ENCODE assay signal across 8 mouse cellular contexts in the genomic region with DNA sequence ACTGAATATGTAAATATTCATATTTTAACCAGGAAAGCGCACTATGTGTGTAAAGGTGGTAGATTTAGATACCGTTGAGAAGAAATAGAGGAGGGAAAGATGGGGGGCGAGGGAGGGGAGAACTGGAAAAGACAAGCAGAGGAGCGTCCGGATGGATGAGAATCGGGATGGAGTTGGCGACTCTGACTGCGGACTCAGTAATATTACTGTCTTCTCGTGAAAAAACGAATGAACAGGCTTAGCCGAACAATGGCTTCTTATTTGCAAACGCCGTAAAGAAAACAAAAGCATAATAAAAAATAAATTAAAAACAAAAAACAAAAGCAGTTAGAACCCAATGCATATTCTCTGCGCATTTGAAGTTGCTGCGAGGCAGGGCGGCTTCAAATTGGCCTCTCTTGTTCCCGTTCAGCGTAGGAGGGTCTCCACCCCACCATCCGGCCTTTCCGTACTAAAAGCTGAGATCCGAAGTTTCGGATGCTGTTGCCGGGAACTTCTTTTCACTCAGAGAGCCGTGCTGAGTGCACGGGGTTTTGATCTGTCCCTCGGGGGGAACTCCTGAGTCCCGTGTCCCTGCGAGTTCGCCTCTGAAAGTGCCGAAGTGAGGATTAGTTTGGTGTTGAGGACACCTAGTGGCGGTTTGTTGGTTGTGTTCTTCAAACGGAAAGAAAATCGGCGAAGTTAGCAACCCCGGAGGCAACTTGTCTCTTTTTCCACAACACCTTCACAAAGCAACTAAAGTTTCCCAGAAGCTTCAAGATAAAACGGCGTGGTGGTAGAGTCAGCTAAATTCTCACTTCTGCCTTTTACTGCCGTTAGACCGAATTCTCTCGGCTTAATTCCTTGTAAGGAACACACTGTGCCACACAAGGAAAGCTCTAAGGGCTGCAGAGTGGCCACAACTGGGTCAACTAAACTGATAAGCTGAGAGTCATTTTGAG.
DNase-seq lines count a peak whose midpoint lies in the region; ATAC-seq lines count a peak whose summit lies in the region.

No protein-coding gene starts in this region.

- H3K4me3 ChIP-seq in forebrain, embryonic 12.5 days (replicated peaks) = peak overlapping the region; percentile 48
- H3K4me3 ChIP-seq in neural tube, embryonic 14.5 days (ENCODE audit: low read depth, low read length) = peak overlapping the region; percentile 43

- H3K4me1 ChIP-seq in forebrain, embryonic 12.5 days = peaks cover 4% of the 10 kb centered on the region; the same call in 1 of the 2 replicates
- H3K4me1 ChIP-seq in neural tube, embryonic 14.5 days (ENCODE audit: control insufficient read depth, insufficient read depth, low read length) = no peaks in the 10 kb centered on the region

- H3K9me3 ChIP-seq in forebrain, embryonic 12.5 days = no peaks in the 10 kb centered on the region
- no peaks in the 10 kb centered on the region for H3K9me3 ChIP-seq in neural tube, embryonic 14.5 days (ENCODE audit: control insufficient read depth, low read length)

- intact Hi-C loops in heart, postnatal 10 days (cut with DNase I) = loop anchor here (1.0 to 10.0 kb wide), 4 partner anchors 97 to 660 kb away; a partner anchor contains a TSS

- peak; percentile 85 for ATAC-seq in cerebellum, adult (ENCODE audit: insufficient number of reproducible peaks, low FRiP score, low TSS enrichment)
- peak; percentile 78 for ATAC-seq in forebrain, embryonic 12.5 days (ENCODE audit: low FRiP score)
- peak; percentile 91 for ATAC-seq in neural tube, embryonic 14.5 days (ENCODE audit: low read depth)

- 1% methylated on average over 40 of the region's 40 CpGs for WGBS in forebrain, embryonic 12.5 days
- under 1% methylated on average over 40 of the region's 40 CpGs for WGBS in neural tube, embryonic 14.5 days

- peak overlapping the region; percentile 59 for H3K9ac ChIP-seq in forebrain, embryonic 12.5 days
- peak overlapping the region; percentile 47; the same call in 1 of the 2 replicates for H3K9ac ChIP-seq in neural tube, embryonic 14.5 days (replicated peaks; ENCODE audit: low read depth, low read length)

- DNase-seq in ES-CJ7 (ENCODE audit: low read depth, low spot score) = peak; percentile 80
- DNase-seq in heart, postnatal 10 days = peak; percentile 68 to 74
- peak; percentile 55 to 74 for DNase-seq in kidney, postnatal 36 days
- DNase-seq in lung, adult 18-20 months = peak; percentile 53 to 64
- DNase-seq in testis, postnatal 14 days (ENCODE audit: low spot score) = peak; percentile 29

- peak overlapping the region; percentile 77 for H3K4me2 ChIP-seq in forebrain, embryonic 12.5 days
- peak overlapping the region; percentile 88 for H3K4me2 ChIP-seq in neural tube, embryonic 14.5 days (ENCODE audit: low read depth, low read length)

- no peak overlapping the region for H3K27ac ChIP-seq in forebrain, embryonic 12.5 days
- H3K27ac ChIP-seq in neural tube, embryonic 14.5 days (ENCODE audit: low read depth, low read length) = no peak overlapping the region

- no peaks in the 10 kb centered on the region for H3K36me3 ChIP-seq in forebrain, embryonic 12.5 days (replicated peaks)
- no peaks in the 10 kb centered on the region for H3K36me3 ChIP-seq in neural tube, embryonic 14.5 days (ENCODE audit: control insufficient read depth, insufficient read depth, low read length)

- H3K27me3 ChIP-seq in forebrain, embryonic 12.5 days = peaks cover 38% of the 10 kb centered on the region
- peaks cover 13% of the 10 kb centered on the region for H3K27me3 ChIP-seq in neural tube, embryonic 14.5 days (ENCODE audit: control insufficient read depth, insufficient read depth, low read length)

Comparison
In these comparisons a context has a peak if more than half of its experiments do, and no peak if none do; other contexts are left out.
1. DNase-seq: peak in every context shown above with its lines; median percentile 80 in ES-CJ7; 71 in heart, postnatal 10 days; 64 in kidney, postnatal 36 days; 58 in lung, adult 18-20 months; 29 in testis, postnatal 14 days.